Mouse (Mus musculus) spleen, adult 2 months (tissue): ENCODE data around the gene Ube2m.

ENCODE experiments used
- CTCF ChIP-seq: fragments of 200-500 bp; IDR thresholded peaks from 2 replicates; pipeline ENCODE4 v1.5.1; 2011; ENCODE audit warnings: mild to moderate bottlenecking, inconsistent platforms; ENCODE audit not compliant: insufficient read depth, insufficient read length, insufficient replicate concordance; ENCODE audit errors: extremely low read depth
- POLR2A ChIP-seq: fragments of 200-500 bp; IDR thresholded peaks from 2 replicates; pipeline ENCODE4 v1.6.1; 2011; ENCODE audit warnings: low read depth, low read length, inconsistent platforms

DNA sequence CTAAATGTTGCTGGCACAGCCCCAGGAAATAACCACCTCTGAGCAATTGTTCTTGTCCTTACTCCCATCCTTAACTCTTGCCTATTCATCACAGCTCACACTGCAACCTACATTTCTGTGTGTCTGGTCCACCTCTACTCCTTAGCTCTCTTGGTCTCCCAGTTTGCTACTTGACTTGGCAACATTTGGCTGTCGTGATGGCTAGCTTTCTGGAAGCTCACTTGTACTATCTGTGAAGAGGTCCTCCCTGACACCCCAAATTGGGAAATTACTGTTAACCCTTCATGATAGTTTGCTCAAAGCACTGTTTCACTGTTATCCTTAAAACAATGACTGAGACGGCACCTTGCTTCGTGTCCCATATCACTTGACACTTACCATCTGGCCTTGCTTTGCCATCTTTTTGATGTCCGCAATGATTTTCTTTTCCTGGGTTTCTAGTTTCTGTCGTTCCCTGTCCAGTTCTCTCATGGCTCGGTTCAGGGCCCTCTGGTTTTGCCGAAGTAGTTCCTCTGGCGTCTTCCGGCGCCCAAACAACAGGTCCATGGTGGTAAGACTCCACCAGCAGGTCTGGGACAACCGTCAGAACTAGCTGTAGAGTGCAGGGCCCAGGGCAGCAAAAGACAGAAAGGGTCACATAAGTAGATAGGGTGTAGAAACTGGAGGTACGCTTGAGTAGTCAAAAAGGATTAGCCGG lies 4.5 kb downstream of the Ube2m start:
- TF ChIP-seq POLR2A: no peak
- TF ChIP-seq CTCF: no peak
